Mouse (Mus musculus): ENCODE data around the gene Lrch4.

- TF ChIP-seq GATA1 (IDR thresholded peaks at IDR 0.05; ENCODE audit: borderline replicate concordance, low read length) = no peak
- TF ChIP-seq FLI1 (IDR thresholded peaks at IDR 0.05; ENCODE audit: low read length) = no peak
Observed at GRCm38 (mm10) chr5:137613076-137613475, 15.8 kb upstream of the Lrch4 start.

Measured in megakaryocyte, embryonic 14.5 days (primary cell).